Mouse (Mus musculus) right cerebral cortex, postnatal 14 days (tissue): Measurements from ENCODE around the gene Pign.

Experiments used
- DNase-seq: peaks from one replicate; pipeline ENCODE4 v3.0.0; 2022

The Pign gene

GRCm38 (mm10) chr1:105663171-105663961 is at the start of gene Pign, which contains the start of gene Relch:
Pign (minus strand) TSS chr1:105663677.
Relch (plus strand) TSS chr1:105663861.
- DNase-seq: peak; percentile 98

GRCm38 (mm10) chr1:105712822-105713221 is 49.3 kb upstream of the Pign start:
- DNase-seq: no peak

- peak; percentile 44 for DNase-seq
Measured at GRCm38 (mm10) chr1:105711227-105711626, 47.8 kb upstream of the Pign start.

- DNase-seq: no peak
Measured at GRCm38 (mm10) chr1:105709415-105709814, 45.9 kb upstream of the Pign start.

GRCm38 (mm10) chr1:105700984-105701530 is 37.6 kb upstream of the Pign start:
- DNase-seq: no peak

GRCm38 (mm10) chr1:105695581-105695980 is 32.1 kb upstream of the Pign start:
- DNase-seq: no peak

- no peak for DNase-seq
Measured at GRCm38 (mm10) chr1:105685501-105685900, 22.0 kb upstream of the Pign start.

- DNase-seq: no peak
Measured at GRCm38 (mm10) chr1:105680587-105680986, 17.1 kb upstream of the Pign start.

GRCm38 (mm10) chr1:105674763-105675162 is 11.3 kb upstream of the Pign start:
- DNase-seq: no peak

- DNase-seq: no peak
Measured at GRCm38 (mm10) chr1:105669700-105670099, 6.2 kb upstream of the Pign start.

GRCm38 (mm10) chr1:105663962-105664812 is 710 bp upstream of the Pign start:
- peak; percentile 29 for DNase-seq

GRCm38 (mm10) chr1:105662820-105663170 is 682 bp downstream of the Pign start:
- no peak for DNase-seq

- no peak for DNase-seq
Measured at GRCm38 (mm10) chr1:105660015-105660414, 3.5 kb downstream of the Pign start.

- DNase-seq: no peak
Measured at GRCm38 (mm10) chr1:105653981-105654380, 9.5 kb downstream of the Pign start.

- no peak for DNase-seq
Measured at GRCm38 (mm10) chr1:105650650-105651049, 12.8 kb downstream of the Pign start.

- DNase-seq: no peak
Measured at GRCm38 (mm10) chr1:105644093-105644492, 19.4 kb downstream of the Pign start.

GRCm38 (mm10) chr1:105630481-105630880 is 33.0 kb downstream of the Pign start:
- no peak for DNase-seq

GRCm38 (mm10) chr1:105589673-105590072 is 73.8 kb downstream of the Pign start:
- no peak for DNase-seq

- no peak for DNase-seq
Measured at GRCm38 (mm10) chr1:105588697-105589096, 74.8 kb downstream of the Pign start.

- no peak for DNase-seq
Measured at GRCm38 (mm10) chr1:105582800-105583199, 80.7 kb downstream of the Pign start.

GRCm38 (mm10) chr1:105580909-105581308 is 82.6 kb downstream of the Pign start:
- no peak for DNase-seq

GRCm38 (mm10) chr1:105566051-105566450 is 97.4 kb downstream of the Pign start:
- no peak for DNase-seq

GRCm38 (mm10) chr1:105564289-105564688 is 99.2 kb downstream of the Pign start:
- no peak for DNase-seq

- DNase-seq: no peak
Measured at GRCm38 (mm10) chr1:105563821-105564220, 99.7 kb downstream of the Pign start.
